Mouse (Mus musculus) heart, embryonic 14.5 days (tissue): ENCODE data around the gene Tspan15. TPM values are rescaled to one million over a fixed set of nuclear protein-coding genes. Genes with fewer than 3 reads are reported as not detected.
A peak's percentile ranks its signal among the peaks of the same experiment; 100 is the strongest.

Experiments used
- ATAC-seq: fragments of 200-750 bp; cut with Nextera tagmentation; 2 replicates; pipeline ENCODE4 v1.8.0; 2017; ENCODE audit warnings: low read depth, moderate TSS enrichment; ENCODE audit not compliant: insufficient number of reproducible peaks, insufficient read depth, low FRiP score
- H3K27ac ChIP-seq, 2 experiments: fragments of 200-500 bp in 1 of 2; fragments of 300-500 bp in 1 of 2; sonication (generic) in 1 of 2; replicated peaks in 1 of 2; 2 replicates each; pipeline ENCODE4 v1.5.1; 2012 to 2014; ENCODE audit warnings: low read depth in 2 of 2, low read length in 2 of 2, control low read depth in 1 of 2, mild to moderate bottlenecking in 1 of 2, mixed read lengths in 1 of 2; ENCODE audit not compliant: control insufficient read depth in 1 of 2, insufficient read depth in 1 of 2
- H3K27me3 ChIP-seq: fragments of 300-500 bp; sonication (generic); 2 replicates; pipeline ENCODE4 v1.6.1; 2014; ENCODE audit warnings: mild to moderate bottlenecking, low read length, control low read depth; ENCODE audit not compliant: control insufficient read depth, insufficient read depth
- H3K36me3 ChIP-seq: fragments of 300-500 bp; sonication (generic); 2 replicates; pipeline ENCODE4 v1.6.1; 2014; ENCODE audit warnings: mild to moderate bottlenecking, control low read depth, low read length, mixed read lengths; ENCODE audit not compliant: control insufficient read depth, insufficient read depth
- H3K4me1 ChIP-seq, 2 experiments: fragments of 200-500 bp in 1 of 2; fragments of 300-500 bp in 1 of 2; sonication (generic) in 1 of 2; 2 replicates each; pipeline ENCODE4 v1.6.1; 2012 to 2014; ENCODE audit warnings: low read length in 2 of 2, control low read depth in 1 of 2, mixed read lengths in 1 of 2; ENCODE audit not compliant: control insufficient read depth in 2 of 2, insufficient read depth in 2 of 2
- H3K4me2 ChIP-seq: fragments of 300-500 bp; sonication (generic); 2 replicates; pipeline ENCODE4 v1.6.1; 2014; ENCODE audit warnings: mild to moderate bottlenecking, low read length
- H3K4me3 ChIP-seq, 2 experiments: fragments of 200-500 bp in 1 of 2; fragments of 300-500 bp in 1 of 2; sonication (generic) in 1 of 2; 2 replicates each; pipeline ENCODE4 v1.5.1; 2012 to 2014; ENCODE audit warnings: low read length in 2 of 2, mild to moderate bottlenecking in 2 of 2, control low read depth in 1 of 2, low read depth in 1 of 2, moderate library complexity in 1 of 2; ENCODE audit not compliant: control insufficient read depth in 1 of 2, insufficient read depth in 1 of 2
- H3K9ac ChIP-seq: fragments of 300-500 bp; sonication (generic); 2 replicates; pipeline ENCODE4 v1.6.1; 2014; ENCODE audit warnings: mild to moderate bottlenecking, low read length
- H3K9me3 ChIP-seq: fragments of 300-500 bp; sonication (generic); 2 replicates; pipeline ENCODE4 v1.6.1; 2016; ENCODE audit warnings: low read length, control low read depth; ENCODE audit not compliant: control insufficient read depth
- WGBS: fragments of 180-500 bp; shearing (Covaris S2); extraction: QIAGEN DNeasy Blood & Tissue Kit; methylation state at CpG from one replicate; pipeline ENCODE4 v1.1.7; 2014; 5-methylcytosine and 5-hydroxymethylcytosine counted together
- polyA plus RNA-seq: library from polyadenylated mRNA; unstranded; fragments of >200 nt; fragmentation: Nextera tagmentation; extraction: Ambion mirVana; gene quantifications from 2 replicates; pipeline ENCODE4 v1.2.1, GENCODE M21; 2014

The Tspan15 gene
- polyA plus RNA-seq, 1 experiment from 2014 or later: 5.1 TPM

DNA sequence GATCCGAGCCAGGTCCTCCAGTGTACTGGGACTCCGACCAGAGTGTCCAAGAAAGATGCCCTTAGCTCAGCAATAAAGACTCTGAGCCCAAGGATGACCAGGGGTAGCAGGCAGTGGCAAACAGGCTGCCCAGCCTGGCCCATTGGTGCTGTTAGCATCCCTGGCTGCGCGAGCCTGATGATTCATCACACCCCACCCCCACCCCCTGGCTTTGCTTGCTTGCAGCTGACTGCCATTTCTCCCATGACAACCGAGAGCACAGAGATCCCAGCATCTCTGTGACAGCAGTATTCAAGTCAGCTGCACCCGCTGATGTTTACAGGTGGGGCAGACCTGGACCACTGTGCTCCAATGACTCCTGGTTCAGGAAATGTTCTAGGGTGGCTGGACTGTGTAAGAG, 28.5 kb downstream of the Tspan15 start:
- no peak overlapping the region for H3K4me2 ChIP-seq
- no peaks in the 10 kb centered on the region for H3K36me3 ChIP-seq
- H3K27me3 ChIP-seq: no peaks in the 10 kb centered on the region
- no peak overlapping the region for H3K9ac ChIP-seq
- 67% methylated on average over 6 of the region's 6 CpGs for WGBS
- H3K4me1 ChIP-seq: no peaks in the 10 kb centered on the region
- no peak overlapping the region for H3K27ac ChIP-seq
- H3K9me3 ChIP-seq: no peaks in the 10 kb centered on the region
- 0 out of 2 replicates have a peak, but pooled peaks have one; percentile 26 for ATAC-seq
- H3K4me3 ChIP-seq: no peak overlapping the region

DNA sequence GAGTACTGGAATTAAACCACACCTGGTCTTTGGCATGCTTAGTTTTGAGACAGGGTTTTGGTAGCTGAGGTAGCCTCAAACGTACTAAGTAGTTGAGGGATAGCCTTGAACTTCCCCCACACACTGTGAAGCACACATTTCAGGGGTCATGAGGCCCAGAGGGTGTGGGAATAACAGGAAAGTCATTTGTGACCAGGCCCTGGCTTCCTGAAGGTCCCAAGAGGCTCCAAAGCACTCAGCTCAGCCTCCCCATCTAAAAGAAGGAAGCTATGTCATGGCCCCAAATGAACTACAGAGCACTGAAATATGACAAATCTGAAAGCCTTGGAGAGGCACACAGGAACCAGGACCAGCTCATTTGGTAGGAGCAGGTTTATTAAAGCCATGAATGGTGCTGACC, 32.2 kb downstream of the Tspan15 start:
- Histone ChIP-seq H3K9ac (no peak overlapping the region), H3K4me2 (no peak overlapping the region), H3K36me3 (no peaks in the 10 kb centered on the region), H3K9me3 (no peaks in the 10 kb centered on the region), H3K27ac (no peak overlapping the region), H3K27me3 (no peaks in the 10 kb centered on the region), H3K4me3 (no peak overlapping the region), H3K4me1 (peaks cover 4 to 5% of the 10 kb centered on the region in 2 experiments; a peak in 3 of 4 replicates)
- ATAC-seq: no peak
- WGBS: 50% methylated on average over 1 of the region's 1 CpGs

- H3K9ac ChIP-seq: no peak overlapping the region
- no peak overlapping the region for H3K4me2 ChIP-seq
- no peaks in the 10 kb centered on the region for H3K9me3 ChIP-seq
- no peaks in the 10 kb centered on the region for H3K27me3 ChIP-seq
- H3K4me3 ChIP-seq: no peak overlapping the region
- no peaks in the 10 kb centered on the region for H3K36me3 ChIP-seq
- peaks cover 4 to 5% of the 10 kb centered on the region in 2 experiments; a peak in 3 of 4 replicates for H3K4me1 ChIP-seq
- 65% methylated on average over 4 of the region's 4 CpGs for WGBS
- no peak overlapping the region for H3K27ac ChIP-seq
- no peak for ATAC-seq
Measured at GRCm38 (mm10) chr10:62197403-62197802, 33.6 kb downstream of the Tspan15 start.

DNA sequence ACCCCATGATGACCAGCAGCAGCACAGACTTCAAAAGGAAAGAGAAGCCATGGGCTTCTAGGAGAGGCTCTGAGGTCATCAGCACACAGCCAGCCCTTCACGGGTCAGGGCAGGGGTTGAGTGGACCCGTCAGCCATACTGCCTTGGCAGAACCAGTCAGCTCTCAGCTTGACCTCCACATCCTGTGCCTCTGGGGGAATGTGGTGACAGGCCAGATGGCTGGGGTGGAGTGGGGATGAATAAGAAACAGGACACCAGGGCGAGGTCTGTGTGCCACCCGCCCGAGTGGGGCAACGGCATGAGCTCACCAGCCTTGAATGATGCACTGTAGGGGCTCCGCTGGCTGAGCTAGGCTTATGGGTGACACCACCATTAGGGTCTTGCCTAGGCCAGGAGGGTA, 35.7 kb downstream of the Tspan15 start:
- Histone ChIP-seq H3K27ac (no peak overlapping the region), H3K27me3 (no peaks in the 10 kb centered on the region), H3K4me2 (no peak overlapping the region), H3K36me3 (no peaks in the 10 kb centered on the region), H3K4me1 (peaks cover 4 to 5% of the 10 kb centered on the region in 2 experiments; a peak in 3 of 4 replicates), H3K9ac (no peak overlapping the region), H3K4me3 (no peak overlapping the region), H3K9me3 (no peaks in the 10 kb centered on the region)
- no peak for ATAC-seq
- WGBS: 40% methylated on average over 7 of the region's 7 CpGs

- H3K4me1 ChIP-seq: peaks cover 4 to 5% of the 10 kb centered on the region in 2 experiments; a peak in 3 of 4 replicates
Measured at GRCm38 (mm10) chr10:62194946-62195345, 36.1 kb downstream of the Tspan15 start.

GRCm38 (mm10) chr10:62194461-62194860, 36.6 kb downstream of the Tspan15 start:
- WGBS: 73% methylated on average over 5 of the region's 5 CpGs
- H3K9ac ChIP-seq: no peak overlapping the region
- no peaks in the 10 kb centered on the region for H3K27me3 ChIP-seq
- no peak for ATAC-seq
- no peak overlapping the region for H3K4me2 ChIP-seq
- no peak overlapping the region for H3K27ac ChIP-seq
- no peaks in the 10 kb centered on the region for H3K36me3 ChIP-seq
- no peak overlapping the region for H3K4me3 ChIP-seq
- peaks cover 4 to 5% of the 10 kb centered on the region in 2 experiments; a peak in 3 of 4 replicates for H3K4me1 ChIP-seq
- H3K9me3 ChIP-seq: no peaks in the 10 kb centered on the region

More at GRCm38 (mm10) chr10:62194946-62195345, 36.1 kb downstream of the Tspan15 start:
- H3K27me3 ChIP-seq: no peaks in the 10 kb centered on the region
- no peak overlapping the region for H3K4me3 ChIP-seq
- H3K9ac ChIP-seq: no peak overlapping the region
- no peak overlapping the region for H3K4me2 ChIP-seq
- 54% methylated on average over 6 of the region's 6 CpGs for WGBS
- no peaks in the 10 kb centered on the region for H3K36me3 ChIP-seq
- H3K9me3 ChIP-seq: no peaks in the 10 kb centered on the region
- H3K27ac ChIP-seq: no peak overlapping the region
- no peak for ATAC-seq

- ATAC-seq: no peak
Measured at GRCm38 (mm10) chr10:62194043-62194442, 37.0 kb downstream of the Tspan15 start.

DNA sequence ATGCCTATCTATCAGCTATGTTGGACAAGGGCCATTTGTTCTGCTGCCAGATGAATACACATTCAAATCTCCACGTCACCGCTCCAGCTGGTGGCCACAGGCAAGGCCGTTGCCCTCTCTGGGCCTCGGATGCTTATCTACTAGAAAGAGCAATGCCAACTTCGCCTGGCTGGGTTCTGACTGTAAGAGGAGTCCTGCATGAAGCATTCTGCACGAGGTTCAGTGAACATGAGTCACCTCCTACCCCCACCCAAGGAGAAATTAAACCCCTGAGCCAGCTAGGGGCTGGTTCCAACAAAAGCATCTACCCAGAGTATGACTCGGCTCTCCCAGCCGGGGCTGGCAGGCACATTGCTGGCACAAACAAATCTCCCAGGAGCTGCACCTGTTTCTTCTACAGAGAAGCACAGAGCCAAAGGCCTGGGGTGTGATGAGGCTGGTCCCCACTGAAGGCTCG, 38.3 kb downstream of the Tspan15 start:
- Histone ChIP-seq H3K36me3 (no peaks in the 10 kb centered on the region), H3K4me1 (peaks cover 4 to 5% of the 10 kb centered on the region in 2 experiments; a peak in 3 of 4 replicates), H3K27ac (no peak overlapping the region), H3K4me2 (no peak overlapping the region), H3K9ac (no peak overlapping the region), H3K27me3 (no peaks in the 10 kb centered on the region), H3K9me3 (no peaks in the 10 kb centered on the region), H3K4me3 (no peak overlapping the region)
- WGBS: 59% methylated on average over 9 of the region's 9 CpGs
- ATAC-seq: no peak

More at GRCm38 (mm10) chr10:62194043-62194442, 37.0 kb downstream of the Tspan15 start:
- 80% methylated on average over 6 of the region's 6 CpGs for WGBS
- H3K4me2 ChIP-seq: no peak overlapping the region
- no peaks in the 10 kb centered on the region for H3K36me3 ChIP-seq
- H3K9ac ChIP-seq: no peak overlapping the region
- no peaks in the 10 kb centered on the region for H3K9me3 ChIP-seq
- no peak overlapping the region for H3K27ac ChIP-seq
- no peaks in the 10 kb centered on the region for H3K27me3 ChIP-seq
- H3K4me3 ChIP-seq: no peak overlapping the region
- H3K4me1 ChIP-seq: peaks cover 4 to 5% of the 10 kb centered on the region in 2 experiments; a peak in 3 of 4 replicates
